Mouse (Mus musculus) liver, embryonic 13.5 days (tissue): ENCODE data around the gene Prdm5. TPM values are rescaled to one million over a fixed set of nuclear protein-coding genes. Genes with fewer than 3 reads are reported as not detected.

ENCODE experiments used
- ATAC-seq: fragments of 200-750 bp; cut with Nextera tagmentation; 2 replicates; pipeline ENCODE4 v1.8.0; 2017; ENCODE audit warnings: low read depth, mild to moderate bottlenecking, moderate number of reproducible peaks, moderate library complexity
- DNase-seq: peaks from one replicate; pipeline ENCODE4 v3.0.0; 2022
- H3K27ac ChIP-seq: fragments of 300-500 bp; sonication (generic); 2 replicates; pipeline ENCODE4 v1.5.1; 2015; ENCODE audit warnings: moderate library complexity, mild to moderate bottlenecking, inconsistent platforms
- H3K27me3 ChIP-seq: fragments of 300-500 bp; sonication (generic); 2 replicates; pipeline ENCODE4 v1.6.1; 2015; ENCODE audit warnings: mild to moderate bottlenecking, inconsistent platforms
- H3K36me3 ChIP-seq: fragments of 300-500 bp; sonication (generic); 2 replicates; pipeline ENCODE4 v1.6.1; 2015; ENCODE audit warnings: mild to moderate bottlenecking, inconsistent platforms
- H3K4me1 ChIP-seq: fragments of 300-500 bp; sonication (generic); replicated peaks from 2 replicates; pipeline ENCODE4 v1.6.1; 2015; ENCODE audit warnings: inconsistent platforms
- H3K4me2 ChIP-seq: fragments of 300-500 bp; sonication (generic); 2 replicates; pipeline ENCODE4 v1.6.1; 2015; ENCODE audit warnings: inconsistent platforms, mild to moderate bottlenecking, moderate library complexity
- H3K4me3 ChIP-seq: fragments of 300-500 bp; sonication (generic); replicated peaks from 2 replicates; pipeline ENCODE4 v1.5.1; 2015; ENCODE audit warnings: mild to moderate bottlenecking, inconsistent platforms
- H3K9ac ChIP-seq: fragments of 300-500 bp; sonication (generic); 2 replicates; pipeline ENCODE4 v1.6.1; 2015; ENCODE audit warnings: mild to moderate bottlenecking, inconsistent platforms
- H3K9me3 ChIP-seq: fragments of 300-500 bp; sonication (generic); replicated peaks from 2 replicates; pipeline ENCODE4 v1.6.1; 2016; ENCODE audit warnings: inconsistent platforms
- WGBS: fragments of 180-500 bp; shearing (Covaris S2); methylation state at CpG from one replicate; pipeline ENCODE4 v1.1.7; 2015; ENCODE audit not compliant: insufficient replicate concordance; 5-methylcytosine and 5-hydroxymethylcytosine counted together
- polyA plus RNA-seq: library from polyadenylated mRNA; unstranded; fragments of >200 nt; fragmentation: Nextera tagmentation; extraction: Ambion mirVana; gene quantifications from 2 replicates; pipeline ENCODE4 v1.2.1, GENCODE M21; 2015

The Prdm5 gene
- polyA plus RNA-seq, 1 experiment from 2014 or later, result 2.8 TPM

DNA sequence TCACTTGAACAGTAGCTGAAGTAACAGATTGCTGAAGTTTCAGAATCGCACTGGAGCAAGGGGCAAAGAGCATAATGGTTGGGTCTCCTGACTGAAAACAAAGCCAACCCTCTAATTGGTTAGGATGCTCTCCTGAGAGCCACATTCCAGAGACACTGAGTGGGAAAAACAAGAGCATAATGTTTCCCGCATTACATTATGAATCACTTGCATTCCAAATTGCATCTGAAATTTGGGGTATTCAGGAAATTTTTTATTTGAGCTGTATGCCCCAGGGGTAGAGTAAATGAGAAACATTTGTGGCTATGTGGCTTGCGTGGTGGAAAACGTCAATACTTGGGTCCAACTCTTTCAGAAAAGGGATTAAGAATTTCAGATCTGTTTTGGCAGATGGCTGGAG, 55.2 kb downstream of the Prdm5 start:
- Histone ChIP-seq H3K27me3 (no peaks in the 10 kb centered on the region), H3K4me2 (no peak overlapping the region), H3K27ac (no peak overlapping the region), H3K9me3 (no peaks in the 10 kb centered on the region), H3K36me3 (peaks cover 5% of the 10 kb centered on the region; the same call in 1 of the 2 replicates), H3K9ac (no peak overlapping the region), H3K4me3 (no peak overlapping the region), H3K4me1 (no peaks in the 10 kb centered on the region)
- ATAC-seq (no peak), DNase-seq (no peak)
- 76% methylated on average over 4 of the region's 4 CpGs for WGBS

DNA sequence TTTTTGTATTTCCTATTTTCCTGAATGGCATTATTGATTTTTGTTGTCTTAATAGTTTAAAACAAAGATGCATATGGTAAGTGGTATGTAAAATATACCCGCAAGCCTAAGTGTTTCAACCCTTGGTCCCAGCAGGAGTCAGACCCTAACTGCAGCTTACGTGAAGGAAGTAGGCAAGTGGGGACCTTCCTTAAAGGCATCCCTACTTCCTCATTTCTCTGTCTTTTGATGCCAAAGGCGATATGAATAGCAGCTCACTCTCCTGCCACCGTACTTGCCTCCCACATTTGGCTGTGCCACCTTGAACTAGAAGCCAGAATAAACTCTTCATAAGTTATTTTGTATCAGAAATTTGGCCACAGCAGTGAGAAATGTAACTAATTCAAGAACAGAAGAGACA, 63.8 kb downstream of the Prdm5 start:
- Histone ChIP-seq H3K4me3 (no peak overlapping the region), H3K4me1 (no peaks in the 10 kb centered on the region), H3K27me3 (no peaks in the 10 kb centered on the region), H3K4me2 (no peak overlapping the region), H3K9ac (no peak overlapping the region), H3K27ac (no peak overlapping the region), H3K9me3 (no peaks in the 10 kb centered on the region), H3K36me3 (no peaks in the 10 kb centered on the region)
- DNase-seq, result no peak
- no peak for ATAC-seq
- 31% methylated on average over 4 of the region's 4 CpGs for WGBS

DNA sequence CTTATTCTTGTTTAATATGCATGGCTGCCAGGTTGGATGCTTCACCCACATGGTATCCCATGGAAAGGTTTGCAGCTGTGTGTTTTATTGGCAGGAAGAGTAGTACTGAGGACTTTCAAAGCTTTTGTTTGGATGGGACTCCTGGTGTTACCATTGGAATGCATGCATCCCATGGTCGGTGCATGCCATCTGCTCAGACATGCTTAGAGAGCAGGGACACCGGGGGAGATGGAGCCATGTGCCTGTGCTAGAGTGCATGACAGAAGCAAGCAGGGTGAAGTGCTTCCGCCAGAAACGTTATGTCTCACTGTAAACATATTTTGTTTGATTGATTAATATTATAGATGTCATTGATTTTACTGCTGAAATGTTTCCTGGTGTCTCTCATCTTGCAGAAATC, 70.3 kb downstream of the Prdm5 start:
- no peaks in the 10 kb centered on the region for H3K27me3 ChIP-seq
- H3K9ac ChIP-seq, result no peak overlapping the region
- no peak for ATAC-seq
- no peak overlapping the region for H3K4me2 ChIP-seq
- H3K9me3 ChIP-seq, result no peaks in the 10 kb centered on the region
- no peak for DNase-seq
- no peak overlapping the region for H3K4me3 ChIP-seq
- H3K27ac ChIP-seq, result no peak overlapping the region
- no peaks in the 10 kb centered on the region for H3K4me1 ChIP-seq
- H3K36me3 ChIP-seq, result no peaks in the 10 kb centered on the region
- 61% methylated on average over 4 of the region's 4 CpGs for WGBS

DNA sequence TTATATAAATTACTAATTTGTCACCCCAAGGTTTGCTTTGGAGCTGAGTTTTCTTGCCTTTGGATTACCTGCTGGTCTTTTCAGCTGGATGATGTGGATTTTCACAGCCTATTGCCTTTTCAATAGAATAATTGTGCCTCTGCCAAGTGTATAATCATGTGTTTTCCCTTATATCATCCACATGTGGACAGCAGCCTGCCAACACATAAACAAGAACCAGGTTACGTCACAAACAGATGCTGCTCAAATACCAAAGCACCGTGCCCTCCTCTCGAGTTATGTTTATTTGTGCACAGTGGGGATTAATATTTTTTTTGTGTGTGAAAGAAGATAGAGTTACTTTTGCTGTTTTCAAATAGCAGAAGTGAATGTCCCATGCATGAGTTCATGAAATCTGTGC, 70.9 kb downstream of the Prdm5 start:
- H3K9ac ChIP-seq, result no peak overlapping the region
- ATAC-seq, result no peak
- no peaks in the 10 kb centered on the region for H3K27me3 ChIP-seq
- 70% methylated on average over 3 of the region's 3 CpGs for WGBS
- no peak overlapping the region for H3K4me2 ChIP-seq
- DNase-seq, result no peak
- no peak overlapping the region for H3K4me3 ChIP-seq
- no peaks in the 10 kb centered on the region for H3K9me3 ChIP-seq
- no peaks in the 10 kb centered on the region for H3K36me3 ChIP-seq
- H3K27ac ChIP-seq, result no peak overlapping the region
- no peaks in the 10 kb centered on the region for H3K4me1 ChIP-seq

DNA sequence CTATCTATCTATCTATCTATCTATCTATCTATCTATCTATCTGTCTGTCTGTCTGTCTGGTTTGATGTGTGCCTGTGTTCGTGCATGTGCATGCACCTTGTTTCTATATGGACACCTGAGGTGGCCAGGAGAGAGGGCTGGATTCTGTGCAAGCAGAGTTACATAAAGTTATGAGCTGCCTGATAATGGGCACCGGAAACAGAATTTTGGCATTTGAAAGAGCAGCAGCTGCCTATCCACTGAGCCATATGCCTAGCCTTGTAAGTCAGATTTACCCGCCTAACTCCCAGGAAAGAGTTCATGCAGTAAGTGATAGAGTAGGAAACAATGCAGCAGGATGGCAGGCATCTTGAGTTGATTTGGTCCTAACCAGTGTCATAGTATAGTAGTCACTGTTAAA, 71.4 kb downstream of the Prdm5 start:
- H3K4me2 ChIP-seq, result no peak overlapping the region
- DNase-seq (no peak), ATAC-seq (no peak)
- H3K9me3 ChIP-seq, result no peaks in the 10 kb centered on the region
- WGBS, result 72% methylated on average over 3 of the region's 3 CpGs
- H3K27ac ChIP-seq, result no peak overlapping the region
- H3K27me3 ChIP-seq, result no peaks in the 10 kb centered on the region
- H3K4me3 ChIP-seq, result no peak overlapping the region
- H3K9ac ChIP-seq, result no peak overlapping the region
- no peaks in the 10 kb centered on the region for H3K36me3 ChIP-seq
- H3K4me1 ChIP-seq, result no peaks in the 10 kb centered on the region

DNA sequence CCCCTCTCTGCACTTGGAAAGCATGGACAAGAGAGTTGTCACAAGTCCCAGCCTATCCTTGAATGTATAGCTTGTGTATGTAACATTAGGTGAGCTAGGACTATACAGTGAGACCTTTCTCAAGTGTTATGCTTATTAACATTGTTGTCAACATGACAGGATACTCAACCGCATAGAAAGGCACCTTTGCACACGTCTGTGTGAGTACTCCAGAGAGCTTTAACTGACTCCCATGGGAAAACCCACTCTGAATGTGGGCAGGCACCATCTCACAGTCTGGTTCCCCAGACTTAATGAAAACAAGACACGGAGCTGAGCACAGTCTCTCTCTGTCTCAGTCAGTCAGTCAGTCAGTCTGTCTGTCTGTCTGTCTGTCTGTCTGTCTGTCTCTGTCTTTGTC, 75.2 kb downstream of the Prdm5 start:
- H3K36me3 ChIP-seq, result no peaks in the 10 kb centered on the region
- no peak overlapping the region for H3K9ac ChIP-seq
- H3K4me1 ChIP-seq, result no peaks in the 10 kb centered on the region
- DNase-seq (no peak), ATAC-seq (no peak)
- H3K9me3 ChIP-seq, result no peaks in the 10 kb centered on the region
- no peak overlapping the region for H3K27ac ChIP-seq
- no peak overlapping the region for H3K4me3 ChIP-seq
- 55% methylated on average over 3 of the region's 3 CpGs for WGBS
- no peak overlapping the region for H3K4me2 ChIP-seq
- no peaks in the 10 kb centered on the region for H3K27me3 ChIP-seq

DNA sequence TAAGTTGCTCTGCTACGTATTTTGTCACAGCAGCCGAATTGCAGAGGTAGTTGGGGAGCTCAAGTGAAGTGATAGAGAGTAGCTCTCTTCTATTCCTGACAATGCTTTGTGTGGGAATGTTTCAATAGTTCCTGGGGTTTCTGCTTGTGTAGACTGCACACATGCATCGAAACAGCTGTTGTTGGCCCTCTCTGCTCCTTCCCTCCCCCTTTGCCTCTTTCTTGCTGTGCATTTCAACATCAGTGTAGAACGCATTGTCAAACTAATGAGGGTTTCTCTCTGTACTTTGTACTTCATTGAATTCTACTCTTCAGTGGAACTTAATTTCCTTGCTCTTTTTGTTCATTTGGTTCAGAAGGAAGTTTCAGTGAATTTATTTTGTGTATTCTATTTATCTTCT, 75.8 kb downstream of the Prdm5 start:
- H3K9ac ChIP-seq, result no peak overlapping the region
- 79% methylated on average over 4 of the region's 4 CpGs for WGBS
- no peak for ATAC-seq
- no peaks in the 10 kb centered on the region for H3K4me1 ChIP-seq
- no peak overlapping the region for H3K27ac ChIP-seq
- DNase-seq, result no peak
- no peaks in the 10 kb centered on the region for H3K36me3 ChIP-seq
- no peaks in the 10 kb centered on the region for H3K27me3 ChIP-seq
- H3K4me3 ChIP-seq, result no peak overlapping the region
- H3K9me3 ChIP-seq, result no peaks in the 10 kb centered on the region
- no peak overlapping the region for H3K4me2 ChIP-seq

DNA sequence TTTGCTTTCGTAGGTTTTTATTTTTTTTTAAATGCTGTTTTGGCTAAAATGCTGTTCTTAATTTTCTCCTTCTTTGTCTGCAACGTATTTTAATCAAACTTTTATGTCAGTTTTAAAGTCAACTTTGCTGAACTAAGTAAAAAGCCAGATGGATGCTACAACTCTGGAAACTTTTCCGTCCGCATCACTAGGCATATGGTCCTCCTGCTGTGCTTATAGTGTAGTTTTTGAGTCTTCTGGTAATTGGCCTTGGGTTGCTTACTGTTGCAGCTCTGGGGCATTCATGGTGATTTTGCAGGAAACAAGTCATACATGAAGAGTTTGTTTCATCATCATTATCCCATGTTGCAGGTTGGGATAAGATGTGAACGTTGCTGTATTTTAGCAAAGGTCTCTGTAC, 81.8 kb downstream of the Prdm5 start:
- Histone ChIP-seq H3K9ac (no peak overlapping the region), H3K27me3 (no peaks in the 10 kb centered on the region), H3K9me3 (no peaks in the 10 kb centered on the region), H3K36me3 (no peaks in the 10 kb centered on the region), H3K4me3 (no peak overlapping the region), H3K4me2 (no peak overlapping the region), H3K4me1 (no peaks in the 10 kb centered on the region), H3K27ac (no peak overlapping the region)
- WGBS, result 76% methylated on average over 5 of the region's 5 CpGs
- DNase-seq (no peak), ATAC-seq (no peak)

DNA sequence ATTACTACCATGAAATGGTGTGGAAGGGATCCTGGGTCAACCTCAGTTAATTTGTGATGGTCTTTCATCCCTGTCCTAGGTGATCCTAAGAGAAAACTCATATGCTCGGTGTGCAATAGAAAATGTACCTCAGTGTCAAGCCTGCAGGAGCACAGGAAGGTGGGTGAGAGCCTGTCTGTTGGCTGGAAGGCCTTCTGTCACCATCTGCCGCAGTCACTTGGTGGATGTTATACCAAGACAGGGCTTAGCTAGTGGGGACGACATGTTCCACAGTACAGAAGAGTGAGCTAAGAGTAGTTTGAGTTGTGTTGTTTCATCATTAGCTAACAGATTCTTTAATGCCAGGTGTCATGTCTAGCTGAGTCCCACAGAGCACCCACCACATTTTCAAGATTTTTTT, 84.0 kb downstream of the Prdm5 start:
- no peaks in the 10 kb centered on the region for H3K4me1 ChIP-seq
- H3K9ac ChIP-seq, result no peak overlapping the region
- H3K27me3 ChIP-seq, result no peaks in the 10 kb centered on the region
- H3K9me3 ChIP-seq, result no peaks in the 10 kb centered on the region
- no peaks in the 10 kb centered on the region for H3K36me3 ChIP-seq
- DNase-seq, result no peak
- 81% methylated on average over 3 of the region's 3 CpGs for WGBS
- no peak for ATAC-seq
- no peak overlapping the region for H3K4me2 ChIP-seq
- no peak overlapping the region for H3K4me3 ChIP-seq
- H3K27ac ChIP-seq, result no peak overlapping the region

DNA sequence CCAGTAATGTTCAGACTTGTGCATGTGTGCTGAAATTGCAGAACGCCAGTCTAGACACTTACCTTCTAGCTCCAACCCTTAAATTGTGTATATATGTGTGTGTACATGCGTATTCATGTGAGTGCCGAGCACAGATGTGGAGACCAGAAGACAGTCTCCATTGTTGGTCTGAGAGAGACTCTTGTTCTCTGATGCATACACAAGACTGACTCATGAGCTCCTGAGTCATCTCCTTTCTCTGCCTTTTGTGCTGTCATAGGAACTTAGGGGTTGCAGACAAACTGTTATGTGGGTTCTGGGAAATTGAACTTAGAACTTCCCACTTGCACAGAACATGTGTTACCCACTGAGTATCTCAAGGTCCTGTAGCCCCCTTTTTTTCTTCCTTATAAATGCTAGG, 85.4 kb downstream of the Prdm5 start:
- ATAC-seq (no peak), DNase-seq (no peak)
- Histone ChIP-seq H3K4me2 (no peak overlapping the region), H3K9me3 (no peaks in the 10 kb centered on the region), H3K27ac (no peak overlapping the region), H3K27me3 (no peaks in the 10 kb centered on the region), H3K9ac (no peak overlapping the region), H3K4me3 (no peak overlapping the region), H3K4me1 (no peaks in the 10 kb centered on the region), H3K36me3 (no peaks in the 10 kb centered on the region)
- 85% methylated on average over 3 of the region's 3 CpGs for WGBS

DNA sequence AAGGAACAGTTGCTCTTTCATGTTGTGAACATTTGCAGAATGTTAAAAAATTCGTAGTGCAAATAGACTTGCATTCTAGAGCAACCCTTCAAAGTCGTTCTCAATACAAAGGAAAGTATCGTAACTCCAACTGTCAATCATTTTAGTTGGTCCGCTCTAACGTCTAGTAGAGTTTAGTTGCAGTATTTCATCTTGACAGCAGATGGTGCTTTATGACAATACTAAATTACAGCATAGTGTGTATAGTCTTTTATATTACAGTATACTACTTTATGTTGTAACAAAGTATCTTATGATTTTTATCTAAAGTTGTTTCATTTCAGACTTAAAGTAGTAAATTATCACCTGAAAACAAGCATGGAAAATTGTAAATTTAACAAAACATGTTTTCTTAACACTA, 86.1 kb downstream of the Prdm5 start:
- H3K27ac ChIP-seq, result no peak overlapping the region
- DNase-seq (no peak), ATAC-seq (no peak)
- WGBS, result 62% methylated on average over 5 of the region's 5 CpGs
- H3K9me3 ChIP-seq, result no peaks in the 10 kb centered on the region
- H3K4me1 ChIP-seq, result no peaks in the 10 kb centered on the region
- no peak overlapping the region for H3K9ac ChIP-seq
- H3K36me3 ChIP-seq, result no peaks in the 10 kb centered on the region
- no peak overlapping the region for H3K4me2 ChIP-seq
- H3K27me3 ChIP-seq, result no peaks in the 10 kb centered on the region
- no peak overlapping the region for H3K4me3 ChIP-seq

DNA sequence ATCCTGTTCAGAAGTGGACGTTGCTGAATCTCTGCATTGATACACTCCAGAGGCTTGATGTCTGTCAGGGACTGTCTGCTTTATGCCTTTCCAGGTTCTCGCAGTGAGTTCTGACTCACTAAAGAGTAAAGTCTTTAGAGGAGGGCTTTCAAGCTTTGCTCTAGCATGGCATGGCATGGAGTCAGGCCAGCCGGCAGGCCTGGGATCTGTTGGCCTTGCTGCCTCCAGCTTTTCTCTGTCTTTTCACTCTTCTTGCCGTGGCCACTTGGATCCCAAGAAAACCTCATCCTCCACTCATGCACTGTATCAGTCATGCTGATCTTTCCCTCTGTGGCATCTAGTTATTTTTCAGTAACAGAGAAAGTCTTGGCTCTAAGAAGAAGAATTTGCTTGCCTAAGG, 87.1 kb downstream of the Prdm5 start:
- H3K9me3 ChIP-seq, result no peaks in the 10 kb centered on the region
- 86% methylated on average over 4 of the region's 4 CpGs for WGBS
- H3K4me2 ChIP-seq, result no peak overlapping the region
- no peaks in the 10 kb centered on the region for H3K27me3 ChIP-seq
- no peak for DNase-seq
- no peak for ATAC-seq
- no peak overlapping the region for H3K27ac ChIP-seq
- H3K4me3 ChIP-seq, result no peak overlapping the region
- no peak overlapping the region for H3K9ac ChIP-seq
- no peaks in the 10 kb centered on the region for H3K36me3 ChIP-seq
- no peaks in the 10 kb centered on the region for H3K4me1 ChIP-seq
